ENCODE assay signal across 11 mouse cellular contexts in the genomic region with DNA sequence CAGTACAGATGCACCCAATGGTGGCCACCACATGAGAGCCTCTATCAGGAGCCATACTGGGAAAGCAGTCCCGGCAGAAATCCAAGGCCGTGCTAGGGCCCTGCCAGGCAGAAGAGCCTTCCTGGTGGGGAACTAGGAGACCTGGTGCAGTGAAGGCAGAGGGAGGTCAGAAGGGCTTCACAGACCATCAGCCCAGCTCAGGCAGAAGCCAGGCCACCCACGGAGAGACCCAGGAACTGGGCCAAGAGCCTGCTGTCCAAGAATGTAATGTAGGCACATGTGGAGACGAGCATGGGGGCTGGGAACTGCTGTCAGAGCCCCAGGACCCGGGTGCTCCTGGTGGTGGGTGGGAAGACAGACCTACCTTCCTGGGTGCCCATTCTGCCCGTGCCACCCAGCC. TPM values are rescaled to one million over a fixed set of nuclear protein-coding genes. Genes with fewer than 3 reads are reported as not detected.
DNase-seq lines count a peak whose midpoint lies in the region; ATAC-seq and TF ChIP-seq lines count a peak whose summit lies in the region.
"Had no signal": no experiment of that assay in that cellular context is flagged by ENCODE, and none has a peak within 500 bp of the region (broad histone marks: within the 10 kb centered on the region; RNA-seq: fewer than 3 reads in every experiment).

No protein-coding gene starts in this region.

- WGBS in kidney, adult 2 months, result 41% methylated on average over 6 of the region's 6 CpGs

- POLR2A ChIA-PET in Patski (lab: Charles Lee), result no interaction called here

- H3K4me1 ChIP-seq in kidney, adult 2 months (ENCODE audit: control insufficient read depth, insufficient read depth, low read length), result peaks cover 5% of the 10 kb centered on the region

- peak; percentile 58 for ATAC-seq in Patski

- no peak overlapping the region for H3K27ac ChIP-seq in kidney, adult 2 months (ENCODE audit: insufficient read depth, low read depth, low read length)

- TF ChIP-seq POLR2A in kidney, adult 2 months (IDR thresholded peaks at IDR 0.05; ENCODE audit: low read depth, low read length), result no peak

- H3K4me3 ChIP-seq in kidney, adult 2 months (ENCODE audit: insufficient read depth, low read depth, low read length), result no peak overlapping the region

- H3K27me3 ChIP-seq in kidney, adult 2 months (replicated peaks; ENCODE audit: control insufficient read depth, insufficient read depth, low read length), result no peaks in the 10 kb centered on the region
- peaks cover 52% of the 10 kb centered on the region for H3K27me3 ChIP-seq in Patski

- TF ChIP-seq CTCF in kidney, adult 2 months (conservative IDR thresholded peaks at IDR 0.05; ENCODE audit: insufficient read depth, insufficient read length, low read depth, low read length), result no peak
- TF ChIP-seq CTCF in Patski (IDR thresholded peaks at IDR 0.05), result no peak

- in situ Hi-C loops in Patski (cut with MboI; ENCODE audit: low pct_unique_long_range_greater_than_20kb), result no loop called here

- H3K36me3 ChIP-seq in kidney, adult 2 months (ENCODE audit: control insufficient read depth, insufficient read depth, low read length), result no peaks in the 10 kb centered on the region

- CTCF ChIA-PET in Patski (lab: Charles Lee), result interaction anchor here (1.8 kb wide), 1 partner anchor 11 kb away, joined by 5 read pairs; no protein-coding TSS in a partner anchor

- peak; percentile 41 for DNase-seq in kidney, adult 2 months
- no peak for DNase-seq in kidney, adult 18-20 months
- no peak for DNase-seq in Patski (ENCODE audit: low read depth, low spot score)
- DNase-seq in heart, adult 8-10 months (ENCODE audit: low spot score), result peak; percentile 24
- DNase-seq in kidney, postnatal 25 days, result peak; percentile 50 to 69
- DNase-seq in retina, postnatal 1 day, result no peak
- no peak for DNase-seq in adrenal gland, adult 8-10 months
- no peak for DNase-seq in thymus, postnatal 4 days
- DNase-seq: right cerebral cortex, adult 18-20 months had no signal

RNA-seq across cellular contexts. Expression of gene Wfdc1, which starts 0.9 kb away (rescaled TPM):
- 8.4 and 11.8 TPM in 2 replicates for polyA plus RNA-seq in kidney, adult 2 months (2012; rRNA removed)
- polyA plus RNA-seq in Patski (2021), result not detected
- total RNA-seq in heart, adult 8-10 months (2022), result 10 to 100 TPM; 22.2 to 32.4 (median 25.2) TPM
- 10 to 100 TPM in 3 of 4 experiments, 1 to 10 TPM in 1; 9.0 to 14.0 (median 12.8) TPM for total RNA-seq in adrenal gland, adult 8-10 months (2022)
- polyA plus RNA-seq: limb, embryonic 11.5 days had no signal

RNA-seq across cellular contexts. Expression of gene Kcng4, which starts 29.8 kb away (rescaled TPM):
- polyA plus RNA-seq in kidney, adult 2 months (2012; rRNA removed), result 0.56 and 0.58 TPM in 2 replicates
- polyA plus RNA-seq in Patski (2021), result 0.06 TPM
- total RNA-seq in heart, adult 8-10 months (2022), result under 1 TPM in 2 of 4 experiments, not detected in 2; 0.09 to 0.12 TPM
- 1 to 10 TPM in 2 of 4 experiments, under 1 TPM in 2; 0.58 to 1.5 (median 1.2) TPM for total RNA-seq in adrenal gland, adult 8-10 months (2022)
- polyA plus RNA-seq: heart, embryonic 14.5 days; limb, embryonic 11.5 days had no signal

RNA-seq across cellular contexts. Expression of gene Atp2c2, which starts 34.5 kb away (rescaled TPM):
- polyA plus RNA-seq in kidney, adult 2 months (2012; rRNA removed), result 0.24 and 0.52 TPM in 2 replicates
- 0.04 TPM for polyA plus RNA-seq in Patski (2021)
- under 1 TPM in 1 of 4 experiments, not detected in 3; 0.11 TPM for total RNA-seq in heart, adult 8-10 months (2022)
- under 1 TPM in 3 of 4 experiments, not detected in 1; 0.35 to 0.38 (median 0.38) TPM for total RNA-seq in adrenal gland, adult 8-10 months (2022)

RNA-seq across cellular contexts. Expression of gene Adad2, which starts 52.7 kb away (rescaled TPM):
- not detected in 2 replicates for polyA plus RNA-seq in kidney, adult 2 months (2012; rRNA removed)
- not detected for polyA plus RNA-seq in Patski (2021)
- not detected for total RNA-seq in heart, adult 8-10 months (2022)
- total RNA-seq in adrenal gland, adult 8-10 months (2022), result not detected
- polyA plus RNA-seq: heart, embryonic 14.5 days had no signal

Comparison
In these comparisons a context has a peak if more than half of its experiments do, and no peak if none do; other contexts are left out.
1. DNase-seq: peak in kidney, adult 2 months (single experiment), heart, adult 8-10 months (single experiment) and kidney, postnatal 25 days (2 of 2); none in kidney, adult 18-20 months (single experiment), Patski (single experiment), retina, postnatal 1 day (single experiment), adrenal gland, adult 8-10 months (single experiment) and thymus, postnatal 4 days (single experiment).